Mouse (Mus musculus) kidney, adult 10 weeks (tissue): ENCODE results near the gene Fxn. TPM values are rescaled to one million over a fixed set of nuclear protein-coding genes. Genes with fewer than 3 reads are reported as not detected.

Experiments used
- polyA plus RNA-seq: library from polyadenylated mRNA; stranded (reverse); fragments of 350-450 nt; fragmentation: Illumina TruSeq; extraction: RNeasy Lipid Tissue Mini Kit (QIAGEN cat#74804); gene quantifications from one replicate; pipeline ENCODE4 v1.2.3, GENCODE M21; 2014; ENCODE audit warnings: low read depth, low replicate concordance

The Fxn gene
- polyA plus RNA-seq, result 0.89 TPM

DNA sequence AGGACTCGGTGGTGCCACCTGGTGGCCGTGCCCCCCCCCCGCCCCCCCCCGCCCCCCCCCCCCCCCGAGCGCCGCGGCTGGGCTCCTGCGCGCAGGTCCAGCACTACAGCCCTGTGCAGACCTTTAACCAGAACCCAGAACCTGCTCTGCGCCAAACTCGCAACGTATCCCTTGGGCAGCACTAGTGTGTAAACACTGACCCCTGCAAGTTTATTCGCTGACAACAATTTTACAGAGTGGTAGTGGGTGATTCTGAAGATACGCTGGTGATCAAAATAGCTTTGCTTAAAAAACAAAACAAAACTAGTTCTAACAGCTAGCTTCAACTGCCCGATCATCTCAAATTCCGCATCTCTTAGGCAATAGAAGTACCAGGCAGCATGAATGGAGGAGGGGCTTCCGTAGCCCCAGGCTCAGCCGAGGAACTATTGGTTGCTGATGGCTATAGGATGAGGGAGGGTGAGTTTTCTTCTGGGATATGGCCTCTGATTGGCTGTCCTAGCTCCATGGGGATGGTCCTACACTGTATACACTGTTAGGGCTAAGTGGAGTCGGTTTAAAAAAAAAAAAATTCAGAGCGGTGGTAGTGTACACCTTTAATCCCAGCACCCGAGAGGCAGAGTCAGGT is at the start of gene Fxn:
Gene Fxn, minus strand, starts transcription at position 5 of the 628 bp plus-strand sequence.

DNA sequence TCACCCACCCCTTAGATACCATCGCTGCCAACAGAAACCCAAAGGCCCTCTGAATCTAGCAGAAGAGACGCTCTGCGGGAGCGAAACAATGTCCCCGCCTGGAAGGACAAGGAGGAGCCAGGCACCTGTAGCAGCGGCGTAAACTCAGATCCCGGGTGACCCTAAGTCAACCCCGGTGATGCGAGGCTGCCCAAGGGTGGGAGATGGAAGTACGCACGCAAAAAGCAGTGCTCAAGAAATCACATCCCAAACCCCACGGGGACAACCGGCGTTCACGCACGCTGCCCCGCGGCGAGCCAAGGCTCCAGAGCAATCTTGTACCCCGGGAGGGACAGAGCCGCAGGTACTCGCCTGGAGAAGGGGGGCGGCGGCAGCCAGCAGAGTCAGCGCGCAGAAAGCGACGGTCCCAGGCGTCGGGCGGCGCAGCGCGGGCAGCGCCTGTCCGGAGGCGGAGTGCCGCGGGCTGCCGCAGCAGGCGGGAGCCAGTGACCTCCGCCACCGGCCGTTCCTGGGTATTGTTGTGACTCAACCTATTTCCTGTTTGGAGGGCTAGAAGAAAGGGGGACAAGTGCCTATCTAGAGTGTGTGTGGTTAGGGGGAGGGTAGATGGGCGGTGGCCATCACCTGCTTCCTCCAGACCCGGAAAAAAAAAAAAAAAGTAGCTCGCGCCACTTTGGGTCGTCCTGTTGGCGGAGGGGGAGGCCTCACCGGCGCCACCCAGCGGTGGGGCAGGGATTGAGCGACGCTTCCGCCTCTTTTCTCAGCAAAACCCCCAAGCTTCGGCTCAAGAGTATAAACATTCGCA is 55.7 kb downstream of the Fxn start, which contains the start of gene Tjp2:
Gene Tjp2, minus strand, starts transcription at position 531 of the 805 bp plus-strand sequence.

Other genes with a start within 250 kb of the Fxn start
- gene Fam189a2, start 249.6 kb downstream of the Fxn start, polyA plus RNA-seq, result 1.6 TPM
- gene Tjp2, start 55.6 kb downstream of the Fxn start, polyA plus RNA-seq, result 10.2 TPM
- gene Fam122a, start 196.8 kb upstream of the Fxn start, polyA plus RNA-seq, result 2.7 TPM